Mouse (Mus musculus) kidney, embryonic 16.5 days (tissue): ENCODE data around the gene Cdk9. TPM values are rescaled to one million over a fixed set of nuclear protein-coding genes. Genes with fewer than 3 reads are reported as not detected.
A peak's percentile ranks its signal among the peaks of the same experiment; 100 is the strongest.

ENCODE experiments used
- ATAC-seq: fragments of 200-750 bp; cut with Nextera tagmentation; 2 replicates; pipeline ENCODE4 v1.8.0; 2017; ENCODE audit warnings: moderate TSS enrichment; ENCODE audit not compliant: low FRiP score, low TSS enrichment
- H3K27ac ChIP-seq: fragments of 300-500 bp; sonication (generic); 2 replicates; pipeline ENCODE4 v1.5.1; 2014; ENCODE audit warnings: low read length
- H3K27me3 ChIP-seq: fragments of 300-500 bp; sonication (generic); 2 replicates; pipeline ENCODE4 v1.6.1; 2014; ENCODE audit warnings: low read length, control low read depth, mixed read lengths; ENCODE audit not compliant: insufficient read depth
- H3K36me3 ChIP-seq: fragments of 300-500 bp; sonication (generic); 2 replicates; pipeline ENCODE4 v1.6.1; 2014; ENCODE audit warnings: low read length, control low read depth, mixed read lengths; ENCODE audit not compliant: insufficient read depth
- H3K4me1 ChIP-seq: fragments of 300-500 bp; sonication (generic); 2 replicates; pipeline ENCODE4 v1.6.1; 2014; ENCODE audit warnings: low read length, control low read depth, mixed read lengths; ENCODE audit not compliant: insufficient read depth
- H3K4me2 ChIP-seq: fragments of 300-500 bp; sonication (generic); replicated peaks from 2 replicates; pipeline ENCODE4 v1.6.1; 2014; ENCODE audit warnings: low read depth, low read length
- H3K4me3 ChIP-seq: fragments of 300-500 bp; sonication (generic); 2 replicates; pipeline ENCODE4 v1.5.1; 2014; ENCODE audit warnings: mild to moderate bottlenecking, low read length
- H3K9ac ChIP-seq: fragments of 300-500 bp; sonication (generic); replicated peaks from 2 replicates; pipeline ENCODE4 v1.6.1; 2014; ENCODE audit warnings: low read length
- H3K9me3 ChIP-seq: fragments of 300-500 bp; sonication (generic); 2 replicates; pipeline ENCODE4 v1.6.1; 2016; ENCODE audit warnings: low read length, control low read depth
- WGBS: fragments of 180-500 bp; shearing (Covaris S2); extraction: QIAGEN DNeasy Blood & Tissue Kit; methylation state at CpG from one replicate; pipeline ENCODE4 v1.1.7; 2014; 5-methylcytosine and 5-hydroxymethylcytosine counted together
- polyA plus RNA-seq: library from polyadenylated mRNA; unstranded; fragments of >200 nt; fragmentation: Nextera tagmentation; extraction: Ambion mirVana; gene quantifications from 2 replicates; pipeline ENCODE4 v1.2.1, GENCODE M21; 2015

The Cdk9 gene
- polyA plus RNA-seq, 1 experiment from 2014 or later = 113 TPM

DNA sequence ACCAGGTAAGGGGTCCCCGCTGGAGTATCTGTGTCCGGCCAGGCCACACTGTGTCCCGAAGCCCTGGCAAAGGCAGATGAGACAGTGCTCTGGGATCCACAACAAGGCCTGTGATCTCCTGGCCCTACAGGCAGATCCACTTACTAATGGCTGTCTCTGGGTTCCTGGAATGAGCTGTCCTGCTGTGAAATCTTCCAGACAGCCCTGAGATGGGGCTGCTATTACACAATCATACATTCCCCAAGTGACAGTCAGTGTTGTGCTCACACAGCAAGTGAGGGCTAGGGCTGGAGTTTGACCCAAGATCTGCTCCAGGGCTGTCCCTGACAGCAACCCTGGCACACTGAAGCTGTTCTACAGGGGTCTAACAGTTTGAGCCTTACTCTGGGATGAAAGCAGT lies 27.1 kb downstream of the Cdk9 start:
- peaks cover 60% of the 10 kb centered on the region for H3K36me3 ChIP-seq
- no peak overlapping the region for H3K4me3 ChIP-seq
- no peak overlapping the region for H3K9ac ChIP-seq
- H3K4me1 ChIP-seq = peaks cover 5% of the 10 kb centered on the region; the same call in 1 of the 2 replicates
- ATAC-seq = no peak
- WGBS = 96% methylated on average over 3 of the region's 3 CpGs
- no peak overlapping the region for H3K27ac ChIP-seq
- no peak overlapping the region for H3K4me2 ChIP-seq
- no peaks in the 10 kb centered on the region for H3K27me3 ChIP-seq
- H3K9me3 ChIP-seq = no peaks in the 10 kb centered on the region

DNA sequence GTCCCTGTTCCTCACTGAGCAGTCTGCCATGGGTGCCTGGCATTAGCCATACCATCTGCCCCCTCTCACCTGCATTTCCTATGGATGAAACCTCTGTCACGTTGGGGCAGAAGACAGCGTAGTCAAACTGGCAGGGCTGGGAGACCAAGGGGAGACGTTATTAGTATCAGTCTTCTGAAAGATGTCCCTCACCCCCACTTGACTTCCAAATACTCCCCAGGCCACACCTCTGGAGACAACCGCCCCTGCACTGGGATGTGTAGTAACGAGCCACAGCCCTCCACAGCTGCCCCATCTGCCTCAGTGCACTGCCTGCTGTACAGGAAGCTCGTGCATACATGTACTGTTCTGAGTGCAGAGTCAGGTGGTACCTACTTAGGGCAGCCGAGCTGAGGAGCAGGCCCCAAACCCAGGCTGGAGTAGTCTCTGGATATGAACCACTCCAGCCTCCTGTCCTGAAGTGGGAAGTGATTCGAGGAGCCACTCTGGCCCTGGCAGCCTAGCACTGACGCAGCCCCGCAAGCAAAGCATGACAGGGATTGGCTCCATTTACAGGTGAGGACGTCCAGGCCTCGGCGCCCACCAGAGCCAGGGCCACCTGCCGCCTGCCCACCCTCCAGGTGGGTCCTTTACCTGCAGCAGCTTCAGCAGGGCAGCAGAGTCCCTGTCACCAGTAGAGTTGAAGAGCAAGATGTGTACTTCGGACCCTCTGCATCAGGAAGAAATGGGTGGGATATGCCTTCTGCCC lies 28.0 kb downstream of the Cdk9 start:
- H3K36me3 ChIP-seq = peaks cover 60% of the 10 kb centered on the region
- 93% methylated on average over 15 of the region's 15 CpGs for WGBS
- peaks cover 10% of the 10 kb centered on the region; the same call in 1 of the 2 replicates for H3K4me1 ChIP-seq
- no peak overlapping the region for H3K9ac ChIP-seq
- ATAC-seq = no peak
- no peaks in the 10 kb centered on the region for H3K9me3 ChIP-seq
- no peaks in the 10 kb centered on the region for H3K27me3 ChIP-seq
- H3K4me3 ChIP-seq = no peak overlapping the region
- H3K4me2 ChIP-seq = no peak overlapping the region
- no peak overlapping the region for H3K27ac ChIP-seq

GRCm38 (mm10) chr2:32683701-32684100 lies 29.2 kb downstream of the Cdk9 start:
- Histone ChIP-seq H3K27me3 (no peaks in the 10 kb centered on the region), H3K27ac (no peak overlapping the region), H3K9ac (no peak overlapping the region), H3K36me3 (peaks cover 60% of the 10 kb centered on the region), H3K4me1 (peaks cover 10% of the 10 kb centered on the region; the same call in 1 of the 2 replicates), H3K4me3 (no peak overlapping the region), H3K9me3 (no peaks in the 10 kb centered on the region), H3K4me2 (no peak overlapping the region)
- 84% methylated on average over 10 of the region's 10 CpGs for WGBS
- no peak for ATAC-seq

DNA sequence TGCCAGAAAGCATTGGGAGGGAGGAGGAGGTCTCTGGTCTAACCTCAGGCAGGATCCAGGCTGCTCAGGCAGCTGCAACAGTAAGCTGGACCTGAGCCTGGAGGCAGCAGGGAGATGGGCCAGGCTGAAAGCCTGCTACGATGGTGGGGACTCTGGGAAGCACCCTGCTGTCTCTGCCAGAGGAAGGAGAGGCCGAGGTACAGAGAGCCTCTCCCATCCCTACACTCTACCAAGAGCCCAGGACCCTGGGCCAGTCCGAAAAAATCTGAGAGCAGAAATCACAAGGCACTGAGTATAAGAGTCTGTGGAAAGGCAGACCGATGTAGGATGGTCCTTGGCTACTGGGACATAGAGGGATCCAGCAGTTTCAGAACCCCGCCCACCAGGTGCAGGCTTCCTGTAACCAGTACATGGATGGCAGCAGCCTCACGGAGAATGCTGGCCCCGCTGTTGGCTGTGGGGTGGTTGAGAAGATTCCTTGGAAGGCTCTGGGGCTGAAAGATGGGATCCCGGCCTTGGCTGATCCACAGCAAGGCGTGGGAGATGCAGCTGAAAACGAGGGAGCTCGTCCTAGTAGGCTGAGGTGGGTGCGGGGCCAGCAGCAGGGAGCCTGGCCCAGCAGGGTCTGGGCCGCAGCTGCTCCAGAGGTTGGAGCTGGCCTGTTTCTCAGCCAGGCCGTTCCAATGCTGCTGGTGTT lies 30.0 kb downstream of the Cdk9 start:
- no peak overlapping the region for H3K4me2 ChIP-seq
- no peak overlapping the region for H3K4me3 ChIP-seq
- no peak overlapping the region for H3K9ac ChIP-seq
- no peak for ATAC-seq
- WGBS = 82% methylated on average over 14 of the region's 14 CpGs
- H3K4me1 ChIP-seq = peaks cover 10% of the 10 kb centered on the region; the same call in 1 of the 2 replicates
- H3K27ac ChIP-seq = no peak overlapping the region
- H3K9me3 ChIP-seq = no peaks in the 10 kb centered on the region
- peaks cover 53% of the 10 kb centered on the region for H3K36me3 ChIP-seq
- H3K27me3 ChIP-seq = no peaks in the 10 kb centered on the region

GRCm38 (mm10) chr2:32681754-32682153 lies 31.1 kb downstream of the Cdk9 start:
- no peak for ATAC-seq
- Histone ChIP-seq H3K4me2 (no peak overlapping the region), H3K9me3 (no peaks in the 10 kb centered on the region), H3K9ac (no peak overlapping the region), H3K4me1 (peaks cover 10% of the 10 kb centered on the region; the same call in 1 of the 2 replicates), H3K36me3 (peaks cover 45% of the 10 kb centered on the region), H3K27ac (no peak overlapping the region), H3K4me3 (no peak overlapping the region), H3K27me3 (no peaks in the 10 kb centered on the region)
- 66% methylated on average over 6 of the region's 6 CpGs for WGBS

- Histone ChIP-seq H3K4me3 (no peak overlapping the region), H3K9me3 (no peaks in the 10 kb centered on the region), H3K27ac (no peak overlapping the region), H3K27me3 (no peaks in the 10 kb centered on the region), H3K9ac (no peak overlapping the region), H3K4me2 (no peak overlapping the region), H3K36me3 (peaks cover 42% of the 10 kb centered on the region), H3K4me1 (peaks cover 10% of the 10 kb centered on the region; the same call in 1 of the 2 replicates)
- ATAC-seq = no peak
- 87% methylated on average over 19 of the region's 19 CpGs for WGBS
Measured at GRCm38 (mm10) chr2:32680961-32681650, 31.8 kb downstream of the Cdk9 start.

DNA sequence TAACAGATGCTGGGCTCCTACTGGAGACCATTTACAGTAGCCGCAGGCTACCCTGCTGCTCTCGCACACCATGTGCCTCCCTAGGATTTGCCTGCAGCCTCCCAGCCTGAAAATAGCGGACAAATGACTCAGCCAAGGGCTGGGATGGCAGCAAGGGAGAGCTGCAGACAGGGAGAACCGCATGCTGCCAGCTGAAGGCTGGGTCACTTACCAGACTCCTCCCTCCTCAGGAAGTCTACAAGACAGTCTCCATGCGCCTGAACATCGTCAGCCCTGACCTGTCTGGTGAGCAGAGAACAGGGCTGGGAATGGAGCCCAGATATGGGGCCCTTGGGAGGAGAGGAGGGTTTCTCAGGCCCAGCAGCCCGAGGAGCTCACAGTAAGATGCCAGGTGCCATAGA lies 32.8 kb downstream of the Cdk9 start:
- peak overlapping the region; percentile 27; the same call in 1 of the 2 replicates for H3K27ac ChIP-seq
- H3K27me3 ChIP-seq = no peaks in the 10 kb centered on the region
- no peak overlapping the region for H3K4me3 ChIP-seq
- no peak overlapping the region for H3K4me2 ChIP-seq
- peaks cover 10% of the 10 kb centered on the region; the same call in 1 of the 2 replicates for H3K4me1 ChIP-seq
- 38% methylated on average over 7 of the region's 7 CpGs for WGBS
- peaks cover 42% of the 10 kb centered on the region for H3K36me3 ChIP-seq
- H3K9me3 ChIP-seq = no peaks in the 10 kb centered on the region
- ATAC-seq = no peak
- no peak overlapping the region for H3K9ac ChIP-seq

GRCm38 (mm10) chr2:32677683-32678082 lies 35.2 kb downstream of the Cdk9 start:
- Histone ChIP-seq H3K9me3 (no peaks in the 10 kb centered on the region), H3K4me1 (peaks cover 10% of the 10 kb centered on the region; the same call in 1 of the 2 replicates), H3K4me2 (no peak overlapping the region), H3K27ac (no peak overlapping the region), H3K36me3 (peaks cover 33% of the 10 kb centered on the region), H3K27me3 (no peaks in the 10 kb centered on the region), H3K4me3 (no peak overlapping the region), H3K9ac (no peak overlapping the region)
- 87% methylated on average over 7 of the region's 7 CpGs for WGBS
- ATAC-seq = no peak

DNA sequence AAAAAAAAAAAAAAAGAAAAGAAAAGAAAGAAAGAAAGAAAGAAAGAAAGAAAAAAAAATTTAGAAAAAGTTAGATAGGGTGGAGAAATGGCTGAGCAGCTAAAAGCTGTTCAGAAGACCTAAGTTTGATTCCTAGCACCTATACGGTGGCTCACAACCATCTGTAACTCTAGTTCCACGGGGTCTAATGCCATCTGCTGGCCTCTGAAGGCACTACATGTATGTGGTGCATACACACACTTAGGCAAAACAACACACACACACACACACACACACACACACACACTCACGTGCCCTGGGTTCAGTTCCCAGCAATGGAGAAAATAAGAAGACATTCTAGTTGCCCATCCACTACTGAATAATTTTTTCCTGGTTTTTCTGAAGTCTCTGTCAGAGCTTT lies 36.1 kb downstream of the Cdk9 start:
- Histone ChIP-seq H3K4me1 (peaks cover 8% of the 10 kb centered on the region; the same call in 1 of the 2 replicates), H3K4me2 (no peak overlapping the region), H3K36me3 (peaks cover 32% of the 10 kb centered on the region), H3K9ac (no peak overlapping the region), H3K27me3 (no peaks in the 10 kb centered on the region), H3K9me3 (no peaks in the 10 kb centered on the region), H3K4me3 (no peak overlapping the region), H3K27ac (no peak overlapping the region)
- ATAC-seq = no peak
- 92% methylated on average over 3 of the region's 3 CpGs for WGBS
